Mouse (Mus musculus): ENCODE results near the gene Isy1. TPM values are rescaled to one million over a fixed set of nuclear protein-coding genes. Genes with fewer than 3 reads are reported as not detected.
"Not testable (repeated sequence)": the region's sequence is repeated elsewhere in the genome, so short reads cannot be mapped to it uniquely, and the experiment has no call there.

Gene Isy1
- polyA plus RNA-seq, 1 experiment from 2014 or later: 68.8 TPM

- 87% methylated on average over 11 of the region's 11 CpGs for WGBS
- H3K9me3 ChIP-seq (replicated peaks): no peaks in the 10 kb centered on the region
- no peak for DNase-seq (ENCODE audit: low spot score)
These were observed 59.1 kb downstream of the Isy1 start for GRCm38 (mm10) chr6:87779174-87780165.

GRCm38 (mm10) chr6:87778294-87779173 is 60.1 kb downstream of the Isy1 start:
- H3K27me3 ChIP-seq (ENCODE audit: low read depth, poor library complexity, severe bottlenecking): no peaks in the 10 kb centered on the region
- H3K36me3 ChIP-seq: no peaks in the 10 kb centered on the region
- no peaks in the 10 kb centered on the region for H3K4me1 ChIP-seq
- 81% methylated on average over 11 of the region's 11 CpGs for WGBS
- H3K9me3 ChIP-seq (replicated peaks): no peaks in the 10 kb centered on the region
- H3K4me3 ChIP-seq: no peak overlapping the region
- H3K27ac ChIP-seq: 0 out of 2 replicates have a peak overlapping the region, but pooled peaks have one; percentile 3
- DNase-seq (ENCODE audit: low spot score): no peak

More at GRCm38 (mm10) chr6:87779174-87780165, 59.1 kb downstream of the Isy1 start:
- H3K27ac ChIP-seq: no peak overlapping the region
- no peak overlapping the region for H3K4me3 ChIP-seq
- H3K4me1 ChIP-seq: no peaks in the 10 kb centered on the region
- H3K36me3 ChIP-seq: no peaks in the 10 kb centered on the region
- no peaks in the 10 kb centered on the region for H3K27me3 ChIP-seq (ENCODE audit: low read depth, poor library complexity, severe bottlenecking)

GRCm38 (mm10) chr6:87777842-87778241 is 60.8 kb downstream of the Isy1 start, which contains the start of gene Gp9:
Gene Gp9 (plus strand): TSS chr6:87778072.
- no peak for DNase-seq (ENCODE audit: low spot score)
- no peak within 1 kb of the TSS for H3K4me3 ChIP-seq
- WGBS: 77% methylated on average over 2 of the region's 2 CpGs
- no peaks in the 10 kb centered on the region for H3K27me3 ChIP-seq (ENCODE audit: low read depth, poor library complexity, severe bottlenecking)
- no peaks in the 10 kb centered on the region for H3K9me3 ChIP-seq (replicated peaks)
- no peaks in the 10 kb centered on the region for H3K36me3 ChIP-seq
- no peaks in the 10 kb centered on the region for H3K4me1 ChIP-seq
- H3K27ac ChIP-seq: peak within 1 kb of the TSS; percentile 3; the same call in 1 of the 2 replicates

- H3K27me3 ChIP-seq (ENCODE audit: low read depth, poor library complexity, severe bottlenecking): no peaks in the 10 kb centered on the region
- H3K9me3 ChIP-seq (replicated peaks): no peaks in the 10 kb centered on the region
- H3K36me3 ChIP-seq: no peaks in the 10 kb centered on the region
- no peak overlapping the region for H3K27ac ChIP-seq
- no peak overlapping the region for H3K4me3 ChIP-seq
- no peak for DNase-seq (ENCODE audit: low spot score)
- WGBS: 73% methylated on average over 1 of the region's 1 CpGs
- H3K4me1 ChIP-seq: no peaks in the 10 kb centered on the region
These were observed 61.9 kb downstream of the Isy1 start for GRCm38 (mm10) chr6:87776663-87777062.

- Histone ChIP-seq H3K4me1 (no peaks in the 10 kb centered on the region), H3K4me3 (no peak overlapping the region), H3K36me3 (no peaks in the 10 kb centered on the region), H3K27me3 (ENCODE audit: low read depth, poor library complexity, severe bottlenecking) (no peaks in the 10 kb centered on the region), H3K27ac (no peak overlapping the region), H3K9me3 (replicated peaks) (no peaks in the 10 kb centered on the region)
- DNase-seq (ENCODE audit: low spot score): no peak
- WGBS: 81% methylated on average over 3 of the region's 3 CpGs
These were observed 62.9 kb downstream of the Isy1 start for GRCm38 (mm10) chr6:87775588-87776245.

GRCm38 (mm10) chr6:87774909-87775308 is 63.7 kb downstream of the Isy1 start:
- Histone ChIP-seq H3K27ac (no peak overlapping the region), H3K4me1 (no peaks in the 10 kb centered on the region), H3K36me3 (no peaks in the 10 kb centered on the region), H3K9me3 (replicated peaks) (no peaks in the 10 kb centered on the region), H3K4me3 (no peak overlapping the region), H3K27me3 (ENCODE audit: low read depth, poor library complexity, severe bottlenecking) (no peaks in the 10 kb centered on the region)
- WGBS: 90% methylated on average over 9 of the region's 9 CpGs
- DNase-seq (ENCODE audit: low spot score): no peak

- H3K4me1 ChIP-seq: no peaks in the 10 kb centered on the region
- WGBS: 46% methylated on average over 1 of the region's 1 CpGs
- H3K4me3 ChIP-seq: no peak overlapping the region
- H3K9me3 ChIP-seq (replicated peaks): no peaks in the 10 kb centered on the region
- H3K27me3 ChIP-seq (ENCODE audit: low read depth, poor library complexity, severe bottlenecking): no peaks in the 10 kb centered on the region
- H3K36me3 ChIP-seq: no peaks in the 10 kb centered on the region
- H3K27ac ChIP-seq: no peak overlapping the region
- no peak for DNase-seq (ENCODE audit: low spot score)
These were observed 64.1 kb downstream of the Isy1 start for GRCm38 (mm10) chr6:87774466-87774865.

- no peaks in the 10 kb centered on the region for H3K4me1 ChIP-seq
- H3K9me3 ChIP-seq (replicated peaks): no peaks in the 10 kb centered on the region
- H3K27ac ChIP-seq: no peak overlapping the region
- no peaks in the 10 kb centered on the region for H3K27me3 ChIP-seq (ENCODE audit: low read depth, poor library complexity, severe bottlenecking)
- H3K36me3 ChIP-seq: no peaks in the 10 kb centered on the region
- H3K4me3 ChIP-seq: no peak overlapping the region
- WGBS: 64% methylated on average over 8 of the region's 8 CpGs
- DNase-seq (ENCODE audit: low spot score): no peak
These were observed 68.0 kb downstream of the Isy1 start for GRCm38 (mm10) chr6:87770626-87771025.

- not testable (repeated sequence) for H3K9me3 ChIP-seq (replicated peaks); H3K4me3 ChIP-seq; H3K36me3 ChIP-seq; H3K4me1 ChIP-seq; H3K27ac ChIP-seq; DNase-seq (ENCODE audit: low spot score); H3K27me3 ChIP-seq (ENCODE audit: low read depth, poor library complexity, severe bottlenecking)
- 85% methylated on average over 2 of the region's 2 CpGs for WGBS
These were observed 74.3 kb downstream of the Isy1 start for GRCm38 (mm10) chr6:87764296-87764695.

Other genes with a start within 250 kb of the Isy1 start
- 0.84 and 0.90 TPM in 2 replicates for gene Prokr1, start 248.1 kb downstream of the Isy1 start, polyA plus RNA-seq (2016; fragmentation: Nextera tagmentation; extraction: Ambion mirVana)
- gene Aplf, start 166.6 kb downstream of the Isy1 start, polyA plus RNA-seq (2016; fragmentation: Nextera tagmentation; extraction: Ambion mirVana): 12.6 and 12.7 TPM in 2 replicates
- gene Efcc1, start 107.9 kb downstream of the Isy1 start, polyA plus RNA-seq (2016; fragmentation: Nextera tagmentation; extraction: Ambion mirVana): 0.08 and 0.18 TPM in 2 replicates
- 1.6 and 2.1 TPM in 2 replicates for gene Gp9, start 60.7 kb downstream of the Isy1 start, polyA plus RNA-seq (2016; fragmentation: Nextera tagmentation; extraction: Ambion mirVana)
- 5.3 and 7.6 TPM in 2 replicates for gene Rab43, start 26.6 kb downstream of the Isy1 start, polyA plus RNA-seq (2016; fragmentation: Nextera tagmentation; extraction: Ambion mirVana)
- gene Gm45140, start 3.0 kb downstream of the Isy1 start, polyA plus RNA-seq (2016; fragmentation: Nextera tagmentation; extraction: Ambion mirVana): 2.7 and 3.6 TPM in 2 replicates
- gene Cnbp, start 12.3 kb upstream of the Isy1 start, polyA plus RNA-seq (2016; fragmentation: Nextera tagmentation; extraction: Ambion mirVana): 1,415 and 1,701 TPM in 2 replicates
- gene Copg1, start 49.0 kb upstream of the Isy1 start, polyA plus RNA-seq (2016; fragmentation: Nextera tagmentation; extraction: Ambion mirVana): 153 and 174 TPM in 2 replicates
- 72.7 and 81.9 TPM in 2 replicates for gene Hmces, start 75.1 kb upstream of the Isy1 start, polyA plus RNA-seq (2016; fragmentation: Nextera tagmentation; extraction: Ambion mirVana)
- gene H1fx, start 142.8 kb upstream of the Isy1 start, polyA plus RNA-seq (2016; fragmentation: Nextera tagmentation; extraction: Ambion mirVana): 40.2 and 46.3 TPM in 2 replicates
- gene Rab7, start 206.5 kb upstream of the Isy1 start, polyA plus RNA-seq (2016; fragmentation: Nextera tagmentation; extraction: Ambion mirVana): 206 and 208 TPM in 2 replicates
- 324 and 340 TPM in 2 replicates for gene Rpn1, start 245.7 kb upstream of the Isy1 start, polyA plus RNA-seq (2016; fragmentation: Nextera tagmentation; extraction: Ambion mirVana)